Mouse (Mus musculus) bone marrow, adult 2 months (tissue): ENCODE measurements at regions not wholly inside any gene's neighbourhood (a gene's known extent, or its start where the extent isn't known, plus 50 kb on each side); places are given as distances from the start of the nearest gene placed in this dataset.

Experiments
- H3K27ac ChIP-seq: fragments of 200-500 bp; 2 replicates; pipeline ENCODE4 v1.5.1; 2012; ENCODE audit warnings: low read depth, mild to moderate bottlenecking, control low read depth, inconsistent platforms, low read length; ENCODE audit not compliant: control insufficient read depth, poor library complexity, insufficient read depth
- H3K4me1 ChIP-seq: fragments of 200-500 bp; 2 replicates; pipeline ENCODE4 v1.6.1; 2011; ENCODE audit warnings: low read length; ENCODE audit not compliant: control insufficient read depth, insufficient read depth
- H3K4me3 ChIP-seq: fragments of 200-500 bp; replicated peaks from 2 replicates; pipeline ENCODE3; 2011; ENCODE audit warnings: mild to moderate bottlenecking, low read depth, low read length, control low read depth; ENCODE audit not compliant: control insufficient read depth
- CTCF ChIP-seq: fragments of 200-500 bp; IDR thresholded peaks from 2 replicates; pipeline ENCODE4 v1.5.1; 2011; ENCODE audit warnings: low read length, control low read depth; ENCODE audit not compliant: control insufficient read depth, insufficient read depth
- POLR2A ChIP-seq: fragments of 200-500 bp; IDR thresholded peaks from 2 replicates; pipeline ENCODE4 v1.6.1; 2011; ENCODE audit warnings: low read depth, mild to moderate bottlenecking, control low read depth, low read length, borderline replicate concordance; ENCODE audit not compliant: control insufficient read depth
- WGBS: fragments of 180-500 bp; shearing (Covaris S2); methylation state at CpG from one replicate; pipeline ENCODE4 v1.1.7; 2018; 5-methylcytosine and 5-hydroxymethylcytosine counted together

DNA sequence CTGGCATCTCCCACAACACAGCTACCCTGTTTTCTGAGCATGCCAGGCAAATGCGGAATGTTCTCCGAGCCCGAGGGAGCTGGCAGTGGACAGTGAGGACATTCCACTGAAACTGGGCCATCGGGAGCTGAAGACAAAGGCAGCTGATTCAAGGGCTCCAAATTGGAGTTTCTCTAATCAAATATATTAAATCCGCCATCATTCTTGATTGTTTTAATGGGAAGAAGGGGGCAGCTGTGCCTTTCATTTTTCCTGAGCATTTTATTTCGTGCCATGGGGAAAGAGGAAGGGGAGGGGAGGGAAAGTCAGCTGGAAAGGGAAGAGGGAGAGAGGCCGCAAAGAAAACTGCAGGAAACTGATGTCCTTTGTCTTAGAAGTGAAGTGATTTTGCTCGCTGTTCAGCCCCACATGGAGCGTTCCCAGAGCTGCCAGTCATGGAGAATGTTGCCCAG, 373.9 kb downstream of the Cog6 start:
- H3K4me1 ChIP-seq, result peaks cover 2% of the 10 kb centered on the region; the same call in 1 of the 2 replicates
- no peak for TF ChIP-seq POLR2A
- no peak for TF ChIP-seq CTCF

DNA sequence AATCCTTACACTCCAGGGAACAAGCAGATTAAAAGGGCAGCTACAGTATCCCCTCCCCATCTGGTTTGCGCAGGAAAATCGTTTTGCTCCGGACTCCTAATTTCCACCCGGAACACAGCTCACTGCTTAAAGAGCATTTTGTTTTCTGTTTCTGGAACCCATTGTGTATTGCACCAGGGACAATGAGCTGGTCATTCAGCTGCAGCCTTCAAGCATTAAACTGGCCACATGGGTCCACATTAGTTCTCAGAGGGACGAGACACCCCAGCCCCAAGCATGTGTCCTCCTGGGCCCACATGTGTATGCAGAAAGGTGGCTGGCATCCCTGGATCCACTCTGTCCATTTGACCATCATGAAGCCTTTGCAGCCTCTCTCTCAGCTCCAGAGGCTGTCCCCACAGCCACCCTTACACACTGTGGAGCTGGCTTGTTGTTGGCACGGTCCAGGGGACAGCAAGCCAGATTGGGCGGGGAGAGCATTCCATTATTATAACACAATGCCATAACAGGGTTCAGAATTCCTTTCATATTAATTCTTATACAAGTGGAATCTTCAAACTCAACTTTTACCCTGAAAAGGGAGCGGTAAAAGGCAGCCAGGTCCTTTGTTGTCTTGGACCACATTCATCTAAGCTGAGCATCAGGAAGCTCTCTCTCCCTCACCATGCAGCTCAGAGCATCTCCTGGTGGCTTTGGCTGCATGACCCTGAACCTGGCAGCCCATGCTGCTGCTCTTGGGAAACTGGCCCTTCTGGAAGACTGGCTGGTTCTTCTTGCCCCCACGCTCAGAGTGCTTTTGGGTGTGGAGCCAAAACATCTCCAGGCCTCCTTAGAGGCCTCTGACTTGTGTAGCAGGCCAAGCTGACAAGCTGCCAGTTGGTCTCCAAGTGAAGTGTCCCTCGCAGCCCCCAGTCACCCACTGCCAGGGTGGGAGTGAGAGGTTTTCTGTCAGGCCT, 373.4 kb downstream of the Foxo1 start:
- no peak for TF ChIP-seq POLR2A
- no peak for TF ChIP-seq CTCF
- H3K4me3 ChIP-seq, result no peak overlapping the region
- peaks cover 2% of the 10 kb centered on the region; the same call in 1 of the 2 replicates for H3K4me1 ChIP-seq
- no peak overlapping the region for H3K27ac ChIP-seq
- WGBS, result 83% methylated on average over 10 of the region's 10 CpGs

More for the DNA sequence above, 373.9 kb downstream of the Cog6 start:
- H3K27ac ChIP-seq, result no peak overlapping the region
- no peak overlapping the region for H3K4me3 ChIP-seq
- 81% methylated on average over 9 of the region's 9 CpGs for WGBS

DNA sequence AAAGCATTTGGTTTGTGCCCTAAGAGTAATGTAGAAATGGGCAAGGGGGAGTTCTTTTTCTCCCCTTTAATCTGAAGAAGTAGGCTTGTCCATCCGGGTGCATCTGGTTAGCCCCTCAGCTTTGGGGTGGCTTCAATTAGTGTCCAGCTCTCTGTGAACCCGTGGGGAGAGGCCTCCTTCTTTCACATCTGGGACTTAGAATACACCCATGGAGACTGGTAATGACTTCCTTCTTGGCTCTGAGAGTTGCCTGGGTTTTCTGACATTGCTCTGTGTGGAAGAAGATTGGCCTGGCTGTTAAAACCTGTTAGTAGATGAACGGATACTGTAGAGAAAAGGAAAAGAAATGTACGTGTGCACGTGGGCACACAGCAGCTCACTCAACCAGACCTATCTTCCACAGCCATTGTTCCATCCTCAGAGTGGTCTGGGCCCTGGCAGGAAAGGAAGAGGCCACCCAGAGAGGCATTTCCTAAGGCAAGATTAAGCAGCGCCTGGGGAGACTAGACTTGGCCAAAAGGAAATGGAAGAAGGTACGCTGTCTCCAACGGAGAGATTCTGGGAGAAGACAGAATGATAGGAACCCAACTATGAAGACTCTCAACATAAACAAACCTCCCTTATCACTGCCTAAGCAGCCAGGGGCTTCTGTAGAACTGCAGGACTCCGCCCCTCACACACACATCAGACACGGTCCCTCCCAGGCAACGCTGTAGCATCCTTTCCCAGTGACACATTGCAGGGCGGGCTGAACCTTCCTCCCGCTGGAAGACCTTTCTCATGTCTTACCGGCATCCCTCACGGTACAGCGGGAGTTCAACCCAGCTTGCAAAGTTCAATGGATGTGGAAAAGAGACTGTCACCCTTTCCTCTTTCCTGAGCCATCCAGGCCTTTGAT, 372.4 kb downstream of the Foxo1 start:
- Histone ChIP-seq H3K27ac (no peak overlapping the region), H3K4me3 (no peak overlapping the region), H3K4me1 (peaks cover 2% of the 10 kb centered on the region; the same call in 1 of the 2 replicates)
- no peak for TF ChIP-seq CTCF
- WGBS, result 73% methylated on average over 16 of the region's 16 CpGs

DNA sequence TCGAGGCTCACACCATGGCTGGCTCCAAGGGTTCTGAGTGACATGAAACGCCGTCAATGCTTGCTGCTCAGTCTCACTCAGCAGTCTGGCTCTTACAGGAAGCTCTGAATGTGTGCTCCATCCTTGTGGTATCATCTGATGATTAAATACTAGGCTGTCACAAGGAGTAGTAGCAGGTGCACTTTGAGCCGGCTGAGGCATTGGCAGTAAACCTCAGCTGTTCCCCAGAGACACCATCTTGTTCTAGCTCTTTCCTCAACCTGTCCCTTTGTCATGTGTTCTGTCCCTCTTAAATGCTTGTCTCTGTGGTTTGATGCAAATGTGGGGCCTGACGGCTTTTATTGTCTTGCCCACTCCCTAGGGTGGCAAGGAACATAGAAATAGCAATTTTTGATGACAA, 370.7 kb downstream of the Foxo1 start:
- Histone ChIP-seq H3K4me1 (peaks cover 2% of the 10 kb centered on the region; the same call in 1 of the 2 replicates), H3K27ac (peak overlapping the region; percentile 37; the same call in 1 of the 2 replicates), H3K4me3 (no peak overlapping the region)
- TF ChIP-seq POLR2A (no peak), CTCF (no peak)
- WGBS, result 64% methylated on average over 5 of the region's 5 CpGs

DNA sequence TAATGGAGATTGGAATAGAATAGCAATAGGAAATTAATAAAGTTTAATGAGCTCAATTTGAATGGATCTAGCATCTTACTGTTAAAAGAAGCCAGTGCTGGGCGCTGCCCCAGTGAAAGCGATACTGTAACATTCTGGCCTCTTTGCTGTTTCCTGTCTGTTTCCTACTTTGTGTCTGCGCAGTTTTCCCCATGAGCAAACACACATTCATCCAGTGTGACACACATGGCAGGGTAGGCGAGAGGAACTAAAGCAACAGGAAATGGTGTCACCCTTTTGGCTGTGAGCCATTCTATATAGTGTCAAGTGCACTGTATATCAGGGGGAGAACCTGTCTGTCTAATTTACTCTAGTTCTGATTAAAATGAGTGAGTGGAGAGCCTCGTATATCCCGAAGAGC, 366.2 kb downstream of the Foxo1 start:
- WGBS, result 3% methylated on average over 6 of the region's 6 CpGs
- H3K27ac ChIP-seq, result no peak overlapping the region; the same call in 1 of the 2 replicates
- TF ChIP-seq CTCF, result no peak
- H3K4me1 ChIP-seq, result peaks cover 2% of the 10 kb centered on the region; the same call in 1 of the 2 replicates
- H3K4me3 ChIP-seq, result no peak overlapping the region

DNA sequence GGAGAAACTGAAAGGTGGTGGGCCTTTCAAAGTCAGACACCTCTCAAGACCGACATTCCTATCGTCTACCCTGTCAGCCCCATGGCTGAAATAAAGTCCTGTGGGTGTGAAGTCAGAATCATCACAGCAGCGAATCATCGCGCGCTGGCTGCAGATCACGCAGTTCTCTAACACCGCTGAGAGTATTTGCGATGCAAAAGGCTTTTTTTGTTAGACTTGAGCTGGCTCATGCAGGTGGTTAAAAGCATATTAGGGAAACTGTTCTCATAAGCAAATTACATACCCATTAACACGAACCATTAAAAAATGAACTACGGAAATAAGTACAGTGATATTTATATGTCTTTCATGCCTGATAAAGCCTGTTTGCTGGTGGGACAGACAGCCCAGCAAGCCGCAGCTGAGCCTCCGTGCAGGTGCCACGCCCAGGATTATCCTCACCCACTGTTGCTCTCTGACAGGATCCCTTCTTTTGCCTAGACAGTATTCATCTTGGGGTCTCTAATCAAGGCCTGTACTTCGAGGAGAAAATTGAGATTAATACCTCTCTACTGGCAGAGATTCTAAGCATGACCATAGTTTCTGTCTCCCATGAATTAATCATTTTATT, 365.5 kb downstream of the Foxo1 start:
- WGBS, result 73% methylated on average over 15 of the region's 15 CpGs
- Histone ChIP-seq H3K4me1 (peaks cover 2% of the 10 kb centered on the region; the same call in 1 of the 2 replicates), H3K4me3 (no peak overlapping the region), H3K27ac (peak overlapping the region; percentile 47; the same call in 1 of the 2 replicates)
- TF ChIP-seq POLR2A, result no peak
- no peak for TF ChIP-seq CTCF

DNA sequence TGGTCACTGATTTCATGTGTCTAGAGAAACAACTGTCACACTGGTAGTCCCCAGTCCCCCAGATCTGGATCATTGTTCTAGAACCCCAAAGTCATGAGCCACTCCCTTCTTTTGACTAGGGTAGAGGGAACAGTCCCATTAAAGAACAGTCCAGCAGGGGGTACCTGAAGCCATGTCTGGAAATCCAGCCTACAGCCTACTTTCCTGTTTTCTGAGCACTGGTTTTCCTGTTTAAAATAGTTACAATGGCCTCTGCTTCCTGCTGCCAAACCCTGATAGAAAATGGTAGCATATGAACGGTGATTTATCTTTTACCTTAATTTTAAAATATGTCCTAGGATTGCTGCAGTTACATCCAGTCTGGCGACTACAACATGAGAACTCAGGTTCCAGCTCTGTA, 364.5 kb downstream of the Foxo1 start:
- TF ChIP-seq POLR2A (no peak), CTCF (no peak)
- Histone ChIP-seq H3K27ac (no peak overlapping the region), H3K4me3 (no peak overlapping the region), H3K4me1 (peaks cover 2% of the 10 kb centered on the region; the same call in 1 of the 2 replicates)
- WGBS, result 56% methylated on average over 2 of the region's 2 CpGs
